Mouse (Mus musculus) ES-Bruce4 (cell line): ENCODE measurements around the gene Usf2. TPM values are rescaled to one million over a fixed set of nuclear protein-coding genes. Genes with fewer than 3 reads are reported as not detected.

Experiments
- H3K27ac ChIP-seq: 2 replicates; pipeline ENCODE4 v1.5.1; 2012; ENCODE audit warnings: low read length, inconsistent platforms; ENCODE audit not compliant: insufficient read depth
- H3K27me3 ChIP-seq: 2 replicates; pipeline ENCODE4 v1.6.1; 2012; ENCODE audit warnings: mild to moderate bottlenecking, low read length, inconsistent platforms; ENCODE audit not compliant: control insufficient read depth, poor library complexity, insufficient read depth, severe bottlenecking
- H3K36me3 ChIP-seq: 2 replicates; pipeline ENCODE4 v1.6.1; 2012; ENCODE audit warnings: inconsistent platforms, mild to moderate bottlenecking, low read length, moderate library complexity; ENCODE audit not compliant: control insufficient read depth, poor library complexity, insufficient read depth, severe bottlenecking
- H3K4me1 ChIP-seq: one replicate; pipeline ENCODE4 v1.8.1; 2011; ENCODE audit warnings: low read length; ENCODE audit not compliant: control insufficient read depth, insufficient read depth
- H3K4me3 ChIP-seq: 2 replicates; pipeline ENCODE4 v1.5.1; 2011; ENCODE audit warnings: low read depth, mild to moderate bottlenecking, low read length
- H3K9ac ChIP-seq: 2 replicates; pipeline ENCODE4 v1.6.1; 2012; ENCODE audit warnings: low read depth, mild to moderate bottlenecking, inconsistent platforms; ENCODE audit not compliant: poor library complexity, severe bottlenecking
- H3K9me3 ChIP-seq: replicated peaks from 2 replicates; pipeline ENCODE4 v1.6.1; 2012; ENCODE audit warnings: mild to moderate bottlenecking, low read length, inconsistent platforms; ENCODE audit not compliant: control insufficient read depth, poor library complexity, insufficient read depth, severe bottlenecking
- CTCF ChIP-seq: IDR thresholded peaks from one replicate; pipeline ENCODE4 v1.8.1; 2011; ENCODE audit warnings: low read depth, low read length
- EP300 ChIP-seq: IDR thresholded peaks from 2 replicates; pipeline ENCODE4 v1.6.1; 2011; ENCODE audit warnings: low read depth, low read length; ENCODE audit not compliant: insufficient read depth
- POLR2A ChIP-seq: IDR thresholded peaks from one replicate; pipeline ENCODE4 v1.8.1; 2011; ENCODE audit warnings: low read length; ENCODE audit not compliant: insufficient read depth
- polyA plus RNA-seq: library from polyadenylated mRNA; stranded (reverse); fragments of >200 nt; gene quantifications from 2 replicates; pipeline ENCODE4 v1.2.4, GENCODE M21; 2011; ENCODE audit warnings: low read depth; ENCODE audit not compliant: missing spikeins, insufficient read depth, insufficient read length

Usf2 gene
- polyA plus RNA-seq, 1 experiment: 71.4 TPM

GRCm38 (mm10) chr7:30964366-30964765, 7.8 kb upstream of the Usf2 start:
- no peak overlapping the region for H3K4me3 ChIP-seq
- no peak for TF ChIP-seq CTCF
- no peak for TF ChIP-seq EP300
- TF ChIP-seq POLR2A: no peak
- no peaks in the 10 kb centered on the region for H3K9me3 ChIP-seq
- peaks cover 8% of the 10 kb centered on the region for H3K4me1 ChIP-seq
- no peaks in the 10 kb centered on the region for H3K27me3 ChIP-seq
- peaks cover 21% of the 10 kb centered on the region; the same call in 1 of the 2 replicates for H3K36me3 ChIP-seq
- H3K9ac ChIP-seq: no peak overlapping the region
- H3K27ac ChIP-seq: no peak overlapping the region

GRCm38 (mm10) chr7:30962862-30963261, 6.3 kb upstream of the Usf2 start:
- no peak overlapping the region for H3K4me3 ChIP-seq
- TF ChIP-seq POLR2A: no peak
- no peak for TF ChIP-seq EP300
- no peak for TF ChIP-seq CTCF
- H3K9me3 ChIP-seq: no peaks in the 10 kb centered on the region
- no peak overlapping the region for H3K27ac ChIP-seq
- no peaks in the 10 kb centered on the region for H3K27me3 ChIP-seq
- peaks cover 21% of the 10 kb centered on the region; the same call in 1 of the 2 replicates for H3K36me3 ChIP-seq
- peaks cover 12% of the 10 kb centered on the region for H3K4me1 ChIP-seq
- no peak overlapping the region for H3K9ac ChIP-seq

- Histone ChIP-seq H3K27ac (no peak overlapping the region), H3K36me3 (peaks cover 21% of the 10 kb centered on the region; the same call in 1 of the 2 replicates), H3K4me3 (no peak overlapping the region), H3K27me3 (no peaks in the 10 kb centered on the region), H3K9me3 (no peaks in the 10 kb centered on the region), H3K4me1 (peaks cover 9% of the 10 kb centered on the region), H3K9ac (no peak overlapping the region)
- TF ChIP-seq POLR2A: no peak
- no peak for TF ChIP-seq CTCF
Observed at GRCm38 (mm10) chr7:30959786-30960349, 3.3 kb upstream of the Usf2 start.

- Histone ChIP-seq H3K27me3 (no peaks in the 10 kb centered on the region), H3K4me1 (peaks cover 9% of the 10 kb centered on the region), H3K36me3 (peaks cover 24% of the 10 kb centered on the region), H3K4me3 (no peak overlapping the region), H3K27ac (no peak overlapping the region), H3K9ac (no peak overlapping the region), H3K9me3 (no peaks in the 10 kb centered on the region)
- no peak for TF ChIP-seq CTCF
- TF ChIP-seq POLR2A: no peak
- no peak for TF ChIP-seq EP300
Observed at GRCm38 (mm10) chr7:30958866-30959487, 2.4 kb upstream of the Usf2 start.

GRCm38 (mm10) chr7:30958109-30958865, 1.7 kb upstream of the Usf2 start:
- Histone ChIP-seq H3K4me3 (peak overlapping the region; percentile 45), H3K36me3 (peaks cover 29% of the 10 kb centered on the region), H3K27me3 (no peaks in the 10 kb centered on the region), H3K4me1 (peaks cover 9% of the 10 kb centered on the region), H3K27ac (peak overlapping the region; percentile 89), H3K9me3 (no peaks in the 10 kb centered on the region), H3K9ac (peak overlapping the region; percentile 99)
- TF ChIP-seq CTCF: no peak
- no peak for TF ChIP-seq POLR2A
- TF ChIP-seq EP300: no peak

GRCm38 (mm10) chr7:30957367-30957783, 772 bp upstream of the Usf2 start:
- Histone ChIP-seq H3K9ac (peak overlapping the region; percentile 99), H3K9me3 (no peaks in the 10 kb centered on the region), H3K27me3 (no peaks in the 10 kb centered on the region), H3K27ac (peak overlapping the region; percentile 89), H3K36me3 (peaks cover 30% of the 10 kb centered on the region), H3K4me3 (peak overlapping the region; percentile 99), H3K4me1 (peaks cover 9% of the 10 kb centered on the region)
- TF ChIP-seq EP300 (0 out of 2 replicates have a peak, but pooled peaks have one; percentile 12), CTCF (no peak), POLR2A (peak; percentile 47)
